Mouse (Mus musculus) stomach, embryonic 14.5 days (tissue): ENCODE data around the gene Emsy. TPM values are rescaled to one million over a fixed set of nuclear protein-coding genes. Genes with fewer than 3 reads are reported as not detected.

ENCODE experiments used
- ATAC-seq: fragments of 200-750 bp; cut with Nextera tagmentation; 2 replicates; pipeline ENCODE4 v1.8.0; 2017; ENCODE audit warnings: low read depth, moderate TSS enrichment; ENCODE audit not compliant: insufficient number of reproducible peaks, insufficient read depth, low FRiP score
- H3K27ac ChIP-seq: fragments of 300-500 bp; sonication (generic); 2 replicates; pipeline ENCODE4 v1.5.1; 2014; ENCODE audit warnings: mild to moderate bottlenecking, low read length, moderate library complexity, mixed read lengths
- H3K27me3 ChIP-seq: fragments of 300-500 bp; sonication (generic); 2 replicates; pipeline ENCODE4 v1.6.1; 2014; ENCODE audit warnings: low read length, control low read depth, mixed read lengths; ENCODE audit not compliant: control insufficient read depth, insufficient read depth
- H3K36me3 ChIP-seq: fragments of 300-500 bp; sonication (generic); 2 replicates; pipeline ENCODE4 v1.6.1; 2014; ENCODE audit warnings: mild to moderate bottlenecking, control low read depth, low read length, moderate library complexity, mixed read lengths; ENCODE audit not compliant: control insufficient read depth, insufficient read depth
- H3K4me1 ChIP-seq: fragments of 300-500 bp; sonication (generic); 2 replicates; pipeline ENCODE4 v1.6.1; 2014; ENCODE audit warnings: low read length, control low read depth, mixed read lengths; ENCODE audit not compliant: control insufficient read depth, insufficient read depth
- H3K4me2 ChIP-seq: fragments of 300-500 bp; sonication (generic); replicated peaks from 2 replicates; pipeline ENCODE4 v1.6.1; 2014; ENCODE audit warnings: low read depth, low read length, control low read depth
- H3K4me3 ChIP-seq: fragments of 300-500 bp; sonication (generic); 2 replicates; pipeline ENCODE4 v1.5.1; 2014; ENCODE audit warnings: low read depth, low read length, control low read depth
- H3K9ac ChIP-seq: fragments of 300-500 bp; sonication (generic); replicated peaks from 2 replicates; pipeline ENCODE4 v1.6.1; 2014; ENCODE audit warnings: low read depth, mild to moderate bottlenecking, control low read depth, low read length, moderate library complexity, mixed read lengths
- H3K9me3 ChIP-seq: fragments of 300-500 bp; sonication (generic); 2 replicates; pipeline ENCODE4 v1.6.1; 2016; ENCODE audit warnings: low read depth, low read length, control low read depth; ENCODE audit not compliant: control insufficient read depth
- WGBS: fragments of 180-500 bp; shearing (Covaris S2); extraction: QIAGEN DNeasy Blood & Tissue Kit; methylation state at CpG from one replicate; pipeline ENCODE4 v1.1.7; 2014; 5-methylcytosine and 5-hydroxymethylcytosine counted together
- polyA plus RNA-seq: library from polyadenylated mRNA; unstranded; fragments of >200 nt; fragmentation: Nextera tagmentation; extraction: Ambion mirVana; gene quantifications from 2 replicates; pipeline ENCODE4 v1.2.1, GENCODE M21; 2014

Gene Emsy
- polyA plus RNA-seq, 1 experiment from 2014 or later: 46.0 TPM

DNA sequence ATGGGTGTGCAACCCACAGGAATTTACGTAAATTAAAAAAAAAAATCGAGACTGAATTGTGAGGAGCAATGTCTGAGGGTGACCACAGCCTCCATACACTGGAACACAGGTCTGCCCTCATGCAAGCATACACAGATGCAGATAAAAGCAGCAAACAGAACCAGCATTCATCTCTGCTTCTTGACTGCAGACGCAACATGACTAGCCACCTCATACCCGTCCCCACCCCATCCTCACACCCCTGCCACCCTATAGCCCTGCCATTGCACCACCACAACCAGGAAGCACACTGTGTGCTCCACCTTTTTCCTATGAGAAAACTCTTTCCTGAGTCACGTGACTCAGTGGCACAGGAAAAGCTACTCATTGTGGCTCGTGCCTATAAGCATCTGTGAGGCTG is 76.9 kb downstream of the Emsy start:
- 70% methylated on average over 6 of the region's 6 CpGs for WGBS
- Histone ChIP-seq H3K36me3 (no peaks in the 10 kb centered on the region), H3K27me3 (no peaks in the 10 kb centered on the region), H3K9me3 (no peaks in the 10 kb centered on the region), H3K27ac (no peak overlapping the region), H3K4me3 (no peak overlapping the region), H3K4me2 (no peak overlapping the region), H3K9ac (no peak overlapping the region), H3K4me1 (no peaks in the 10 kb centered on the region)
- ATAC-seq: no peak

DNA sequence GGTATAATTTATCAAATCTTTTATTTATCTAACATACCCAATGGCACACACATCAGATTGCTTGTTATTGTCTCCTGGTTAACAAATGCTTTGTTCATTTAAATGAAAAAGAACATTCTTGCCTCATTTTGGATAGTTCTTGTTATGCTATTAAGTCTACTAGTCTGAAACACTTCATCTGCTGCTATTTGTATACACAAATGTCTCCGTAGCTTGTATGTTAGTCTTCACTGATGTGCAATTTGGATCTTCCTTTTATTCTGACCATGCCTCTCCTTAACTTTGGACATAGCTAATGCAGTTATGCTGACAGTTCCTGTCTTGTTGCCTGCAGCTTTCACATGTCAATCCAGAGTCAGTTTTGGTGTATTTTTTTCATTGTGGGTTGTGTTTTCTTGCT is 79.1 kb downstream of the Emsy start:
- Histone ChIP-seq H3K4me3 (no peak overlapping the region), H3K4me1 (peaks cover 8% of the 10 kb centered on the region; the same call in 1 of the 2 replicates), H3K27me3 (no peaks in the 10 kb centered on the region), H3K9me3 (no peaks in the 10 kb centered on the region), H3K36me3 (no peaks in the 10 kb centered on the region), H3K9ac (no peak overlapping the region), H3K4me2 (no peak overlapping the region), H3K27ac (no peak overlapping the region)
- ATAC-seq: no peak
- WGBS: 59% methylated on average over 1 of the region's 1 CpGs

DNA sequence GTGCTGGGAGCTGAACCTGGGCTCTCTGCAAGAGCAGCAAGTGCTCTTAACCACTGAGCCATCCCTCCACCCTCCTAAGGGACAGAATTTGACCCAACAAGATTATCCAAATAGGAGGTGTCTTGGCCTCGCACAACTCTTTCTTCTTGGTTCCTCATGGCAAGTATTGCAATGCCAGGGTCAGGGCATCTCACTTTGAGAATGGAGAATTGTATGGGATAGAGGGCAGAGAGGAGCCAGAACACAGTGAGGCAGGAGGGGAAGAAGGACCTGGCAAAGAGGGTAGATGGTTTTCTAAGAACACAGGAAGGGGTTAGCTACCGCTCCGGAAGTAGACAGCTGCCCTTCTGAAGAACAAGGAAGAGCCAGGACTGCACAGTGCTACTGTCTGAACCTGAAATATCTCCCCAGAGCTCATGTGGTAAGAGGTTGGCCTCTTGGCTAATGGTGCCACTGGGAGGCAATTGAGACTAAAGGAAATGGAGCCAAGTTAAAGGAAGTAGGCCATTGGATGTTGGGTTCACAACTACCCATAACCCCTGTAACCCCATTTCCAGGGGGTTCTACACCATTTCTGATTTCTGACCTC is 80.8 kb downstream of the Emsy start:
- WGBS: 95% methylated on average over 3 of the region's 3 CpGs
- no peaks in the 10 kb centered on the region for H3K36me3 ChIP-seq
- no peaks in the 10 kb centered on the region for H3K9me3 ChIP-seq
- no peak overlapping the region for H3K9ac ChIP-seq
- no peak overlapping the region for H3K27ac ChIP-seq
- H3K27me3 ChIP-seq: no peaks in the 10 kb centered on the region
- ATAC-seq: no peak
- H3K4me2 ChIP-seq: no peak overlapping the region
- peaks cover 14% of the 10 kb centered on the region; the same call in 1 of the 2 replicates for H3K4me1 ChIP-seq
- H3K4me3 ChIP-seq: no peak overlapping the region

DNA sequence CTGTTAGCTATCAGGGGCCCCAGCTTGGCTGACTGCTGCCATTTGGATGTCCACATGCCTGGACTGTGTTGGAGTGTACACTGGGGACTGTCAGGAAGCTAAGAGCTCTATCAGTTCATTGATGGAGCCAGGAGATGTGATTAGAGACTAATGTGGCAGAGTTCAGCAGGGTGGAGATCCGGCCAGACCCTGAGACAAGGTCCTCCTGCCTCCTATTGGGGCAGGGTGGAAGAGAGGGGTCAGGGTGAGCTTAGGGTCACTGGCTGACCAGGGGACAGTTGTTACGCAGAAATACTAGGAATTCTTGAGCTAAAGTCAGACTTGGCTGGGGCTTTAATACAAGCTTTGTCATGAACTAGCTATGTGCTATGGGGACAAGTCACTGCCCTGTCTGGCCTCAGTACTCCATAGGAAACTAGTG is 81.8 kb downstream of the Emsy start:
- ATAC-seq: no peak
- H3K9me3 ChIP-seq: no peaks in the 10 kb centered on the region
- H3K27me3 ChIP-seq: no peaks in the 10 kb centered on the region
- 66% methylated on average over 2 of the region's 2 CpGs for WGBS
- no peak overlapping the region for H3K4me2 ChIP-seq
- H3K4me3 ChIP-seq: no peak overlapping the region
- H3K4me1 ChIP-seq: peaks cover 14% of the 10 kb centered on the region; the same call in 1 of the 2 replicates
- no peaks in the 10 kb centered on the region for H3K36me3 ChIP-seq
- no peak overlapping the region for H3K9ac ChIP-seq
- H3K27ac ChIP-seq: no peak overlapping the region

DNA sequence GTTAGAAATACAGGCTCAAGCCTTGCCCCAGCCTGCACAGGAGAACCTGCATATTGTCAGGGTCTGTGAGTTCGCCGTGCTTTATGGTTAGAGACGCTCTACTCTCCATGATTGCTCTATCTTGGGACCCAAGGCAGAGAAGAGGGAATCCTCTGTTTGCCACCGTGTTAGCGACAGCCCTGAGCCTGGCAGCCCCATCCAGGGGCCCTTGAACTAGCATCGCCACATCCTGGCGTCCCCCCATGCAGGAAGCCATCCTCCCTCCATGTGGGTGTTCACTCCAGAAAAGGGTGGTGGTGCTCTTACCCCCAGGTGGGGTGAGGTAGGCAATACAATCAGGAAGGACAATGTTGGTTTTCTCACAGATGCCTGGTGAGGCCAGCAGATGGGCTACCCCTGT is 82.3 kb downstream of the Emsy start:
- no peak overlapping the region for H3K27ac ChIP-seq
- no peak for ATAC-seq

GRCm38 (mm10) chr7:98573231-98573781 is 83.3 kb downstream of the Emsy start:
- WGBS: 47% methylated on average over 10 of the region's 10 CpGs
- no peaks in the 10 kb centered on the region for H3K9me3 ChIP-seq
- ATAC-seq: peak; percentile 67
- H3K9ac ChIP-seq: no peak overlapping the region
- H3K27me3 ChIP-seq: no peaks in the 10 kb centered on the region
- H3K4me2 ChIP-seq: no peak overlapping the region
- peak overlapping the region; percentile 66 for H3K27ac ChIP-seq
- H3K36me3 ChIP-seq: no peaks in the 10 kb centered on the region
- H3K4me1 ChIP-seq: peaks cover 14% of the 10 kb centered on the region; the same call in 1 of the 2 replicates
- no peak overlapping the region for H3K4me3 ChIP-seq

More for the DNA sequence above, 82.3 kb downstream of the Emsy start:
- 87% methylated on average over 7 of the region's 7 CpGs for WGBS
- no peak overlapping the region for H3K4me3 ChIP-seq
- H3K27me3 ChIP-seq: no peaks in the 10 kb centered on the region
- peaks cover 14% of the 10 kb centered on the region; the same call in 1 of the 2 replicates for H3K4me1 ChIP-seq
- no peak overlapping the region for H3K9ac ChIP-seq
- H3K36me3 ChIP-seq: no peaks in the 10 kb centered on the region
- H3K4me2 ChIP-seq: no peak overlapping the region
- H3K9me3 ChIP-seq: no peaks in the 10 kb centered on the region

DNA sequence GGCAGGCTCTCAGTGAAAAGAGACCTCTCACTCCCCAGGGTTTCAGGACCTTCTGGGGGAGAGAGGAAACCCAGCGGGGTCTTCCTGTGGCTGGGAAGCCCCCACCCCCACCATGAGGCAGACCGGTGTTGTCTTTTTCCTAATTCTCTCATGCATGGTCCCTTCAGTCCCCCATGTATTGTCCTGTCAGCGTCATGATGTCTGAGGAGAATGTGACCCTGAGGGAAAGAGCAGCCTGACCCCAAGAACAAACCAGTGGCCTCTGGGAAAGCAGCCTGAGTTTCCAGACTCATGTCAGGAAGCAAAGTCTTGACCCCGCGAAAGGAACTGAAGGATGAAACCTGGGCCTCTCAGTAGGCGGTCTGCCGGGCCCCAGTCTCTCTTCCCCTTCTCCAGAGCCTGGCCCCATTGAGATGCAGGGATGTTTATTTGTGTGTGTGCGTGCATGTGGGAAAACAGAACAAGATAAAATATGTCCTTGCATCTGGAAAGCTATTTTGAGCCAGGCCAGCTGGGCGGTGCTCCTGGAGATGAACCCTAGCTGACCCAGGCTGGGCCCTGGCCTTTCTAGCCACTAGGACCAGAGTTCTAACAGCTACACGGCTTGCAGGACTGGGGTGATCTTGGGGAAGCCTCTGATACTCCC is 84.2 kb downstream of the Emsy start:
- no peaks in the 10 kb centered on the region for H3K27me3 ChIP-seq
- no peak overlapping the region for H3K9ac ChIP-seq
- no peak overlapping the region for H3K4me3 ChIP-seq
- H3K4me2 ChIP-seq: no peak overlapping the region
- ATAC-seq: peak; percentile 20; the same call in 1 of the 2 replicates
- peaks cover 14% of the 10 kb centered on the region; the same call in 1 of the 2 replicates for H3K4me1 ChIP-seq
- H3K36me3 ChIP-seq: no peaks in the 10 kb centered on the region
- peak overlapping the region; percentile 66; the same call in 1 of the 2 replicates for H3K27ac ChIP-seq
- no peaks in the 10 kb centered on the region for H3K9me3 ChIP-seq
- whole genome bisulfite sequencing: 35% methylated on average over 10 of the region's 10 CpGs

GRCm38 (mm10) chr7:98570824-98571505 is 85.6 kb downstream of the Emsy start:
- H3K27me3 ChIP-seq: no peaks in the 10 kb centered on the region

More at GRCm38 (mm10) chr7:98570824-98571505, 85.6 kb downstream of the Emsy start:
- Histone ChIP-seq H3K4me1 (peaks cover 14% of the 10 kb centered on the region; the same call in 1 of the 2 replicates), H3K9ac (no peak overlapping the region), H3K4me2 (no peak overlapping the region), H3K9me3 (no peaks in the 10 kb centered on the region), H3K36me3 (no peaks in the 10 kb centered on the region), H3K27ac (peak overlapping the region; percentile 27; the same call in 1 of the 2 replicates), H3K4me3 (no peak overlapping the region)
- WGBS: 61% methylated on average over 8 of the region's 8 CpGs
- no peak for ATAC-seq
